Mouse (Mus musculus): Measurements from ENCODE around the gene Thy1. TPM values are rescaled to one million over a fixed set of nuclear protein-coding genes. Genes with fewer than 3 reads are reported as not detected.

Thy1 gene
- total RNA-seq, 2 experiments from 2014 or later, result 26.4 to 32.7 TPM

DNA sequence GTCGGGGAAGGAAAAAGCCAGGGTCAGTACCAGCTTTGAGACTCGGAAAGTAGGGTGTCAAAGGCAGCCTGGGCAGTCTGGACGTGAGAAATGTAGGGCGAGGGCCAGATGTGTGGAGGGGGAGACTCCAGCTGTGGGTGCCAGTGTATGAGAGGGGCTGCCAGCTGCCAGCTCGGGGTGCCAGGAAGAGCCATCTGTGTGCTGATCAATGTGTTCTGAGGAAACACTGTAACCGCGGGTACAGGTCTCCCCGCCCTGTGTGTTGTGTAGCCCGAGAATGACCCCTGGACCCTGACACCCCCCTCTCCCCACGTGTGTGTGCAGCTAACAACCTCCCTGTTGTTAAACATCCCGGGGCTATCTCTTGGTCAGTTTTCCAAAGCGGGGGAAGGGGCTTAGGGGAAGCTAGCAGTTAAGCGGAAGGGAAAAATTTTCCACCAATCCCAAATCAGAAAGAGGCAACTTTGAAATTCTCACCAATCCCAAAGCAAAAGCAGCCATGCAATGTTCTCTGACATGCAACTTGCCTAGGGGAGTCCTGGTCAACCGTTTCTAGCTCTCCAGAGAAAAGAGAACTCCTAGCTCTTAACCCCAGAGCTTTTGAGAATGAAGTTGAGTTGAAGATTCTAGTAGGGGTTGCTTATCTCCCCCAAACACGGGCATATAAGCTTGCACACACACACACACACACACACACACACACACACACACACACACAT is 24.2 kb downstream of the Thy1 start:
- peak in 1 of 2 experiments; percentile 33 for DNase-seq

DNA sequence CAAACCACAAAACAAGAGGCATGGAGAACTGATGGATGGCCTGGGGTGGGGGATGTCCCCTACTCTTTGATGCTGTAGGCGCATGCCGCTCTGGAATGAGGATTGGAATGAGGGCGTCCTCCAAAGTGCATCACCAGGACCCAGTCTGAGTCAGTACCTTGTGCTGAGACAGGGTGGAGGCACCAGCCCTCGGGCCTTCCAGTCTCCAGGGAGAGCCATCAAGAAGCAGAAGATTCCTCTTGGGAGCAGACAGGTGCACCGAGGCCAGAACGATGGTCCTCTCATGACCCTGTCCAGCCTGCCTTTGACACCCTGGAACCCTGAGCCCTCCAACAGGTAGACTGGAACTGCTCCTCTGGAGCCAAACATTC is 24.8 kb downstream of the Thy1 start:
- no peak for DNase-seq

DNA sequence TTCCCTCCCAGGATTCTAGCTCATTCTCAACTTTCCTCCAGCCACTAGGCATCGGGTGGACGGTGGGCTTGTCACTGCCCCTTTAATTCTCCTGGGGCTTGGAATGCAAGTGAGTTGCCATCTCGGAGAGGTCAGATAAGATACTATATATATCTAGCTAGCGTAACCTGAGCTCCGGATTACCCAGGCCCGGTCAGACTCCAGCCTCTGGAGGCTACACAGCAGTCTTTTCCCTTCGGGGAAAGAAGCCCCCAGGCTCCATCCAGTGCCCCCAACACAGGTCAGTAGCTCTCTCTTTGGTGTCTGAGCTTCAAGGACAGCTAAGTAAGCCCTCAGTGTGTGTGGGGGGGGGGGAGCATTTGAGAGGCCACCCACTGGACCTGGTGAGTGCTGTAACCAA is 26.1 kb downstream of the Thy1 start:
- DNase-seq, result no peak

DNA sequence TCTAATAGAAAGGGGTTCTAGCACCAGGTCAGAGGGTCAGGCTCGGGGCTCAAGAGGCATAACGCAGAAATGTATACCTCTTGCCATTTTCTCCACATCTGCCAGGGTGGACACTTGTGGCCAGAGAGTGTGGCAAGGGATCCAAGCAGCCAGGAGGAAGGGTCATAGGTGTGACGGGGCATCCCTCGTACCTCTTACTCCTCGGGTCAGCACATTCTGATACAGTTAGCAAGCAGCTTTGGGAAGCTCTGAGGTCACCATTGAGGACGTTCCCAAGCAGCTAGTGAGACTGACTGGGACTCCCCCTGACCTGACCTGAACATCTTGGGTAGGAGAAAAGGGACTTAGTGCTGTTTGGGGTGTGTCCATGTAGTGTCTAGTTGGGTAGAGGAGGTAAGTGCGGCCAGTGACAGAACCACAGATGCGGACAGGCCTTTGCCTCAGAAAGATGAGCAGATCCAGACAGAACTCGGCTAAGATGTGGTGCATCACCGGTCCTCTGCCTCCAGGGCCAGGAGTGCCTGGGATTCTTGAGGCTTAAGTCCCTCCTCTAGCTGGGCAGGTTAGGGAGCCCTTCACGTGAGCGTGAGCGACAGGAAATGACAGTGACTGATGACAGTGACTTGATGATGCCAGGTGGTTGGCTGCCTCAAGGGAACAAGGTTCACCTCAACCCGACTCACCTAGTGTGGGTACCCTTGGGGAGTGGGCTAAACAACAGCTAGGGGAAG is 27.1 kb downstream of the Thy1 start:
- DNase-seq, result no peak

DNA sequence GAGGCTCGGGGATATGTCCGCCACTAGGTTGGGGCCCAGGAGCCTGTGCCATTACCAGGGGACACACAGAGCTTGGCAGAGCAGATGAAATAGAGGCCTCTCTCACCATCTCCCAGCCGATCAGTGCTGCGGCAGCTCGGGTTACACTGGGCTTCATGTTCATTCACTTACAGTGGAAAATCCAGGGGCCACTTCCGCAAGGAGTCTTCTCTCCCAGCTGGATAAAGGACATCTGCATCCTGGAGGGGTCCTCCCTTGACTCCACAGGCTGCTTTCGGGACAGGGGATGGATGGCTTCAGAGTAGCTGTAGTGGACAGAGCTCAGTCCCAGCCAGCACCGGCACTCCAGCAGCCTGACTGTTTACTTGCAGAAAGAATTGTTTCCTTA is 27.7 kb downstream of the Thy1 start:
- DNase-seq, result no peak

DNA sequence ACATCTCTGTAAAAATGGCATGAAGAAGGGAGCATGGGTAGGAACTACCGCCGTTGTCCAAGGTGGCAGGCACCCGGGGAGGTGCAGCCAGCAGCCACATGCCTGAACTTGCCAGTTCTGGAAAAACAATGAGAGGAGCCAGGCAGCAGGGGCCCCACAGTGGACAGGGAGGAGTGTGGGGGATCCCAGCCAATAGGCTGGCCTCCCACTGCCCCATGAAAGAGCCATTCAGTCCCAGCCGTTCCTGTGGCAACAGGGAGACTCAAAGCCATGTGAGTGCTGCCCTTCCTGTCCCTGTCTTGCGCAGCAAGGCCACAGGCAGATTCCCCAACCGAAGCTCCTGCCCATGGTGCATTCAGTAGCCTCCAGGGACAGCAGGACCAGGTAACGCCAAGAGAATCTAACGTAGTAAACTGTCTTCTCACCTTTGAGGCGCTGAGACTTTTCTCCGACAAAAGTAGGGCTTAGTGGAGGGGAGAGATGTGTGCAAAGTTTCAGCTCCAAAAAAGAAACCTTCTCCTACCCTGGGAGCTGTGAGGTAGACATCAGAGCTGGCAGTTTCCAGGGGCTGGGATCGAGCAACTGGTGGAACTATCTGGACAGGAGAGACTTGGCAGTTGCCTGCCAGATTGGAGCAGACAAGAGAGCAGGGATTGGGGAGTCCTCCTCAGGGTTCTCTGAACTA is 28.9 kb downstream of the Thy1 start:
- DNase-seq, result peak; percentile 50 to 58

DNA sequence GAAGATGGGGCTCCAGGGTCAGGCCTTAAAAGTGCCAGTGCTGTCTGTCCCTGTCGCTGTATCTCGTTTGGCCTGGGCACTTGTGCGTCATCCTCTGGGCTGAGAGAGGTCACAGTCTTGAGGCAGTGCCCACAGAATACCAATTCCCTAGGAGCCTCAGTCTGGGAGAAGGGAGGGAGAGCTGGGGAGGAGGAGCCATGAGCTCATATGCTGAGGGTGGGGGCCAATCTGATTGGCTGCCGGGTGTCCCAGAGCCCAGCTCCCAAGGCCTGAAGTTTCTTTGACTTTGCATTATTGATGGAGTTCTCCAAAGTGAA is 29.4 kb downstream of the Thy1 start:
- DNase-seq, result peak; percentile 86

DNA sequence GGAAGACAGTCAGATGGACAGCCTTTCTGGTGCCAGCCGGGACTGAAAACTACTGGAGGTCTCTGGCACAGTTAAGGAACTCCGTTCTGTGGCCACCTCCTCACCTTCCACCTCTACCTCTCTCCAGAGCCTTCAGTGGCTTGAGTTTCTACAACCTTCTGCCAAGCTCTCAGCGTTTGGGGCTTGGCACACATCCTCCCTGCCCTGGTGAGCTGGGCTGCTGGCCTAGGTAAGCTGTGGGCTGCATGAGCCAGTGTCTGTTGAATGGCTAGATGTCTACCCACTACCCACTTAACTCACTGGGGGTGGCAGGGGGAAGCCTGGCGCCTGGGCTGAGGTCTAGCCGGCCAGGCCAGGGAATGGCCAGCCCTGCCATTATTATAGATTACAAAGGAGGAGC is 29.9 kb downstream of the Thy1 start:
- DNase-seq, result no peak

DNA sequence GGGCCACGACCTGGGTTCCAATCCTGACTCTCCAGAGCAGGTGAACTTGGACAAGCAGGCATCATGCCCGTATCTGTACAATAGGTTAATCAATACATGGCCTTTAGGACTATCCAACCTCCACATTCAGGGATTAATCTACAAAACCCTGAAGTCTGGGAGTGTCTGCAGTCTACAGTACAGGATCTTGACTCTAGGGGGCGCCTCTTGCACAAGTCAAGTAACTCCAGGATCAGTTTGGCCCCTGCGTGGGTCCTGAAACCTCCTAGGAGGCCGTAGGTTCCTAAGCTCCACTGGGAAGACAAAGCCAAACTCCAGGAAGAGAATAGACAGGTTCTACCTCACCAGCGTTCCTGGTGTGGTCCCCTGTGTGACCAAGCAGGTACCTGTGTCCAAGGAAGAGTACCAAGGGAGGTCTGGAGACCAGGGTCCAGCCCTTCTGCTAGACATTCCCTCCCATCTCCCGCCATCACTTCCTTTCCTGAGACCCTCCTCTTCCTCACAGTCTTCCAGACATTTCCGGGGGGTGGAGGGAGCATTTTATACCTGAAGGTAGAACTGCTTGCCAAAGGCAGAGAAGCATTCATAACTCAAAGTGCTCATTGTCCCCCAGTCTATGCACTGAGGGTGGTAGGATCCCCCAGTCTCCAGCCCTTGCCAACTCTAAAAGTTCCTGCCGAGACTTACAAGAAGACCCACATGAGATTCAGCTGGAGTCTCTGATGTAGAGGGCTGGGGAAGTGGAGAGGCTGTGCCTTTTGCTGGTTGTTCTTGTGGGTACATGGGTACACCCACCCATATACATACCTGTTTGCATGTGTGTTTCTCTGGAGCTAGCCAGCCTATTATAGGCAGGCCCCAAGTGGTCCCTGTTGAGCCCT is 31.5 kb downstream of the Thy1 start:
- DNase-seq, result peak; percentile 38 to 63

DNA sequence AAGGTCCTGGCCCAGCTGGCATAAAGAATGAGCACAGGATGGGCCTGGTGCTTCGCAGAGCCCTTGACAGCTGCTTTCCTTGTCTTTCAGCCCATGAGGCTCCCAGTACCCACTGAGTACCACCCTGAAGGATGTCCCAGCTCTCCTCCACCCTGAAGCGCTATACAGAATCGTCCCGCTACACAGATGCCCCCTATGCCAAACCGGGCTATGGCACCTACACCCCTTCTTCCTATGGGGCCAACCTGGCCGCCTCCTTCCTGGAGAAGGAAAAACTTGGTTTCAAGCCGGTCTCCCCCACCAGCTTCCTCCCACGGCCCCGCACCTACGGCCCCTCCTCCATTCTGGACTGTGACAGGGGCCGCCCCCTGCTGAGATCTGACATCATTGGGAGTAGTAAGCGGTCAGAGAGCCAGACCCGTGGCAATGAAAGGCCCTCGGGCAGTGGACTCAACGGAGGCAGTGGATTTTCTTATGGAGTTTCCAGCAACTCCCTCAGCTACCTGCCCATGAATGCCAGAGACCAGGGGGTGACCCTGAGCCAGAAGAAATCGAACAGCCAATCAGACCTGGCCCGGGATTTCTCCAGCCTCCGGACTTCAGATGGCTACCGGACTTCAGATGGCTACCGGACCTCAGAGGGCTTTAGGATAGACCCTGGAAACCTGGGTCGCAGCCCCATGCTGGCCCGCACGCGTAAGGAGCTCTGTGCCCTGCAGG is 32.3 kb downstream of the Thy1 start:
- no peak for DNase-seq

DNA sequence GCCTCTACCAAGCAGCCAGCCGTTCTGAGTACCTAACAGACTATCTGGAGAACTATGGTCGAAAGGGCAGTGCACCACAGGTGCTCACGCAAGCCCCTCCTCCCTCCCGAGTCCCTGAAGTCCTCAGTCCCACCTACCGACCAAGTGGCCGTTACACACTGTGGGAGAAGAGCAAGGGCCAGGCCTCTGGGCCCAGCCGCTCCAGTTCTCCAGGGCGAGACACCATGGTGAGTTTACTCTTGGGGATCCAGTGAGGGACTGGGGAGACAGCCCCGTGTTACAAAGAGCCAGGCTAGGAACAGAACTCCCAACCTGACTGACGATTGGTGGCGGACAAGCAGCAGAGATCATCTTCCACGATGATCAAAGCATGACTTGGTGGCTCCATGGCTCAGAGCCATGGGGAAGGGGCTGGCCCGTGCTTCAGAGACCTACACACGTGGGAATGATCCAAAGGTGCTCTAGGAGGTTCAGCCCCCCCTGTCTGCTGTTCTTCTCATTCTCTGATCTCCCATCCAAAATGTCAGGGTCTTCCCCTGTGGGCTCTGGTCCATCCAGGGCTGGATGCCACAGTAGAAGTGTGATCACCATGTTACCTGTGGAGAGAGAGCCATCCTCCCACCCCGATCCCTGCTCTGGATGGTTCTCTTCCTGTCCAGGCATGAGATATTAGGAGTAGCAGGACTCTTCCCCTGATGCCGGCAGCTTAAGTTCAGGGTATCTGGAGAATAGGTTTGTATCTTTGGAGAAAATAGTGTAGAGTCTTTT is 33.0 kb downstream of the Thy1 start:
- DNase-seq, result no peak

DNA sequence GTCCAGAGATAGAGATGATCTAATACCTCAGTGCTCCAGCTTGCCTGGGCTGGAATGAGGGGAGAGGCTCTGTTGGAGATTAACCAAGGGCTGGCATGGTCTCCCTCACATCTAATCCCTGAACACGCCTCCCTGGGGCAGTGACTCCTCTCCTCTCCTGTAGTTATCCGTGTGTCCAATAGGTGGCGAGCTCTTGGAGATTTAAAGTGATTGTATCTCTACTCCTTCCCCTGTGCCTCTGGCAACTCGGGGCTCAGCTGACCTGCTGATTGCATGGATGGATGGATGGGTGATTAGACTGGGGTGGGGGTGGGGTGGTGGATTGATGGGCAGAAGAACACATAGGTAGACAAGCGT is 33.6 kb downstream of the Thy1 start:
- DNase-seq, result peak; percentile 60 to 69

DNA sequence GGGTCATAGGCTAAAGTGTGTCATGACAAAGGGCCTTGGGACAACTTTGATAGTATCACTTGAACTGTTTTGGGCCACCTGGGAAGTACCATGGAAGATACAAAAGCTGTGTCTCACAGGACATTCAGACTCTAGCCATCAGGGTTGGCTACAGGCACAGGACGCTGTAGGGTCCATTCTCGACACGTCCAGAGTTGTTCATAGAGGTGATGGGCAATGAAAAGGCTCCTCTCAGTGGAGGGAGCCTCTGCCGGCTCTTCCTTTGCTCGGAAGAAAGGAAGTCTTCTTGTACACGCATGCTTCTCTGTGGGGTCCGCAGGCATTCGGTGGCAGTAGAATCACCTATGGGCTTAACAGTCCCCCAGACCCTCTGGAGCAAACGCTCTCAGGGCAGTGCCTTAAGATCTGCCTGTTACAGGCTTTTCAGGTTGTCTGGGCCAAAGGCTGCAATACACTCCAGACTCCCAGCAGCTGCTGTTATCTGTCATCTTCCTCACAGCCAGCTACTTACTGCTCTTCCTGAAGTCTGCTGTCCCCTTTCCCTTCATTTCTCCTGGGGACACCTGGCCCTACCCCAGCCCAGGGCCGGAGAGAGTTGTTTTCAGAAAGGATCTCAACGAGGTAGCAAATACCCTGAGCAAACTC is 34.2 kb downstream of the Thy1 start:
- DNase-seq, result no peak

DNA sequence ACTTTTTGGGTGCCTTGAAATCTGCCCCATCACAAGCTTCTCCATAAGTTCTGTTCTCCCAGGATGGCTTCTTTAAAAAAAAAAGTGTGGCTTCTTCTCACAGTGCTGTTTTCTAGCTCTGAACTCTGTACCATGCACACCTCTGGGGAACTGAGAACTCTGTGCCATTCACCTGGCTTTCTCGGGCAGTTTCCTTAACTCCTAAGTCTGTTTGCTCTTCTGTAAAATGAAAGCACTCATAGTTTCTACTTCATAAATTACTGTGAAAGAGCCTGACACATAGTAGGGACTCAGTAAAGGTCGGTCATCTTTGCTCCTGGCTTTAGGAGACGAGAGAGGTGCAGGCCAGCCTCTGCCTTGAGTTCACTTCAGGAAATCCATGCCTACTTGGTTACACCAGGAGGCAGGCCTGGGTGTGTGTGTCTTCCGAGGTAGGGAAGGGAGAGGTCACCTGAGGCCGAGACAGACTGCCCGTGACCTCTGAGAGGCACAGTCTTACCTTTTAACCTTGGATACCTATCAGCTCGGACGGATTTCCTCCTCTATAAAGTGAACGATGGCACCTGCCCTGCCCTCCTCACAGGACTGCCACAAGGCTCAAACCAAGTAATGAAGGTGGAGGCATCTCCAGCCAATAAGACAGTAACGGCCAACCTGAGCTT is 35.1 kb downstream of the Thy1 start:
- DNase-seq, result no peak

DNA sequence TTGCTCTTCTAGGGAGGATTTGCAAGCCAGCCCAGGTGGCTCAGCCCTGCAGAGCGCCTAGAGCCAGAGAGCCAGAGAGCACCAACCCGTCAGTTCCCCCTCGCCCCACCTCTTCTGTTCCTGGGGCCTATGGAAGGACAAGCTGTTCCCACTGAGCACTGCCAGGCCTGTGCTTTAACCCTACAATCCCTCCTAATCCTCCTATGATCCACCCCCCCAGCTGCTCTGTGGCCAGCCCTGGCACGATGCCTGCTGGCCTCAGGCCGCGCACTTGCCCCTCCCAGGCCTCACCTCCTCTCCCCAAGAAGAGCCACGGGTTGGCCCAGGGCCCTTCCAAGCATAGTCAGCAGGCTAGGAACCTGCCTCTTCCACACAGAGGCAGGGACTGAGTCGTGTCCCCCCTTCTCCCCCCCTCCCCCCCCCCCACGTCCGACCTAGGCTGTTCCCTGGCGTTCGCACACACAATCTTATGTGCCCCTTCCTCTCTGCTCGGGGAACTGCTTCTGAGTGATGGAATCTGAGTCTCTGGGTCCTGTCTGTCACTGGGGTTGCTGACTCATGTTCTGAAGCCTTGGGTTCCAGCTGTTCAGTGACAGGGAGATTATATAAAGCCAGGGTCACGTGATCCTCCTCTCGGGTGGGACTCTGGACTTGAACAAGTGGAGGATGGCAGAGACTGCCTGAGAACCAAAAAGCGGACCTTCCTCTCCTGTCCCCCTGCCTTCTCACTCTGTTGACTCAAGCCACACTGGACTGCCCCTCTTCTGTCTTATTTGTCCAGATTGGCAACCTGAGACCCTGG is 36.0 kb downstream of the Thy1 start:
- peak; percentile 90 to 92 for DNase-seq

DNA sequence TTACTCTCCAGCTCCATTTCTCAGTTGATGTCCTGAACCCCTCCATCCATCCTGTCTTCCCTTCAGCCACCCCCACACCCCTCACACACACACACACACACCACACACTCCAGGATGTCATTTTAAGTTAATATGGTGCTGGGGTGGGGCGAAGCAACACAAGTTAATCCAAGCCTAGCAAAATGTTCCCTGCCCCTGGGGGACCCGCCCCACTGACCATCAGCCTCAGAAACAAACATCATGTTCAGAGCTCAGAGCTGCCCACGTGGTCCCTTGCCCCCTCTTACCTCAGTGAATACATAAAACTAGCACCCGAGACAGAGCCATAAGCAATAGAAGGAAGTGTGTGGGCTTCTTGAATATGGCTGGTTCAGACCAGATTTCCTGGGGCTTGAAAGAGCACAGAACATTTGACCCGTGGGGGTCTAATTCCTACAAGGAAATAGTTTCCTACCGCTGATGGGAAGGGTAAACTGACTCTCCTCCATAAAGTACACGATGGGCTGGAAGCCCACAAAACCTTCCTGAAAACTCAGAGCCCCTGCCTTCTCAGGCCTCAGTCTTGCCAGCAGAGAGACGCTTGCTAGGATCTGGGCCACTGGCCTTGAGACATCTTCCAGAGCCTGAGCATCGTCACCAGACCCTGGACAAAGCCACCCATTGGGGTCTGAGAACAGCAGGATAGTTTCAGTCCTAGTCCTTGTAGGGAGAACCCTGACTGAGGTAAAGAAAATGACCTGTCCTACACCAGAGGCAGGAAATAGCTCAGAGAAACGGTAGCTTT is 37.0 kb downstream of the Thy1 start:
- no peak for DNase-seq

DNA sequence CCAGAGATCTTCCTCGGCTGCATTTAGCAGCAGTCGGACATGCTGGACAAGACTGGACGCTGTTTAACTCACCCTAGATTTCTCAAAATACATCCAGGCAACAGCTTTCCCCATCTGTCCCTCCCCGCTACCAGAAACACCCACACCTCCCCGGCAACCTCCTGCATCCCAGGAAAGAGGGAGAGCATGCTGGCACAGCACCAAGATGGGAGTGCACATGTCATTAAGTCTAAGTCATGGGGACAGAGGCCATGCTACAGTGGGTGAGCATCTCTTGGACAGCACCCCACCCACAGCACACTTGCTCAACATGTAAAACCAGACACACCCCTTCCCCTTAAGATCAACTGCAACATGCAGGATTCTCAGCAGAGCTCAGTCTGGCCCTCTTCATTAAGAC is 37.8 kb downstream of the Thy1 start:
- no peak for DNase-seq

DNA sequence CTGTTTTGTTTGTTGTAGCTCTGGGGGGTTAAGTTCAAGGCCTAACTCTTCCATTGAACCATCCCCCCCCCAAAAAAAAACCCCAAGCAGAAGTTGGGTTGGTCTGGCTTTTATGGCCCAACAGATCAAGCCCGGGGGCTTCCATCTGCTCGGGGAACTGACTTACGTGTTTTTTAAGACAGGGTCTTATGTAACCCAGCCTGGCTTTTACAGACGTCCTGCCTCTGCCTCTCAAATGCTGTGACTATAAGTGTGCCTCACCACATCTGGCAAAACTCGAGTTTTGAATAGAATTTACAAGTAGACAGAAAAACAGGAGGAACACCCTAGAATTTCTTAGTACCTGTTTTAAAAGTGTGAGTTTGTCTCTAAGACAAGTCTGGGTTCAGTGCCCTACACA is 38.4 kb downstream of the Thy1 start:
- no peak for DNase-seq
